Mouse (Mus musculus): ENCODE measurements around the gene H60b. TPM values are rescaled to one million over a fixed set of nuclear protein-coding genes. Genes with fewer than 3 reads are reported as not detected.
"Not testable (repeated sequence)": the region's sequence is repeated elsewhere in the genome, so short reads cannot be mapped to it uniquely, and the experiment has no call there.

H60b gene
- polyA plus RNA-seq, 1 experiment from 2014 or later, result 0.49 TPM

GRCm38 (mm10) chr10:22163705-22164583 is 5.6 kb downstream of the H60b start:
- H3K9ac ChIP-seq (ENCODE audit: low read length); H3K4me1 ChIP-seq (ENCODE audit: control insufficient read depth, insufficient read depth, low read length); H3K36me3 ChIP-seq (ENCODE audit: control insufficient read depth, insufficient read depth, low read length); H3K27ac ChIP-seq (ENCODE audit: low read length); H3K27me3 ChIP-seq (ENCODE audit: control insufficient read depth, insufficient read depth, low read length); H3K9me3 ChIP-seq (replicated peaks; ENCODE audit: control insufficient read depth, low read length): not testable (repeated sequence)
- H3K4me3 ChIP-seq (replicated peaks; ENCODE audit: low read length), result peak overlapping the region; percentile 6; the same call in 1 of the 2 replicates
- ATAC-seq (ENCODE audit: insufficient read depth, low FRiP score), result 0 out of 2 replicates have a peak, but pooled peaks have one; percentile 53
- WGBS, result 39% methylated on average over 14 of the region's 16 CpGs
- peak overlapping the region; percentile 40 for H3K4me2 ChIP-seq (ENCODE audit: low read depth, low read length)

- ATAC-seq (ENCODE audit: insufficient read depth, low FRiP score); H3K9me3 ChIP-seq (replicated peaks; ENCODE audit: control insufficient read depth, low read length); H3K4me3 ChIP-seq (replicated peaks; ENCODE audit: low read length); H3K4me2 ChIP-seq (ENCODE audit: low read depth, low read length); H3K4me1 ChIP-seq (ENCODE audit: control insufficient read depth, insufficient read depth, low read length); H3K9ac ChIP-seq (ENCODE audit: low read length); H3K36me3 ChIP-seq (ENCODE audit: control insufficient read depth, insufficient read depth, low read length); H3K27ac ChIP-seq (ENCODE audit: low read length); H3K27me3 ChIP-seq (ENCODE audit: control insufficient read depth, insufficient read depth, low read length): not testable (repeated sequence)
- 59% methylated on average over 5 of the region's 5 CpGs for WGBS
These were observed 7.1 kb downstream of the H60b start for GRCm38 (mm10) chr10:22165328-22166003.

- H3K4me2 ChIP-seq (ENCODE audit: low read depth, low read length); H3K27ac ChIP-seq (ENCODE audit: low read length); H3K27me3 ChIP-seq (ENCODE audit: control insufficient read depth, insufficient read depth, low read length); H3K9me3 ChIP-seq (replicated peaks; ENCODE audit: control insufficient read depth, low read length); H3K4me1 ChIP-seq (ENCODE audit: control insufficient read depth, insufficient read depth, low read length); H3K9ac ChIP-seq (ENCODE audit: low read length); ATAC-seq (ENCODE audit: insufficient read depth, low FRiP score); H3K4me3 ChIP-seq (replicated peaks; ENCODE audit: low read length); H3K36me3 ChIP-seq (ENCODE audit: control insufficient read depth, insufficient read depth, low read length): not testable (repeated sequence)
- WGBS, result 62% methylated on average over 2 of the region's 2 CpGs
These were observed 7.6 kb downstream of the H60b start for GRCm38 (mm10) chr10:22166025-22166424.

- H3K36me3 ChIP-seq (ENCODE audit: control insufficient read depth, insufficient read depth, low read length); H3K9ac ChIP-seq (ENCODE audit: low read length); H3K4me2 ChIP-seq (ENCODE audit: low read depth, low read length); ATAC-seq (ENCODE audit: insufficient read depth, low FRiP score); H3K4me1 ChIP-seq (ENCODE audit: control insufficient read depth, insufficient read depth, low read length); H3K4me3 ChIP-seq (replicated peaks; ENCODE audit: low read length); H3K9me3 ChIP-seq (replicated peaks; ENCODE audit: control insufficient read depth, low read length); H3K27me3 ChIP-seq (ENCODE audit: control insufficient read depth, insufficient read depth, low read length); H3K27ac ChIP-seq (ENCODE audit: low read length): not testable (repeated sequence)
- WGBS, result 81% methylated on average over 1 of the region's 1 CpGs
These were observed 8.7 kb downstream of the H60b start for GRCm38 (mm10) chr10:22167061-22167460.

- H3K27ac ChIP-seq (ENCODE audit: low read length); H3K27me3 ChIP-seq (ENCODE audit: control insufficient read depth, insufficient read depth, low read length); ATAC-seq (ENCODE audit: insufficient read depth, low FRiP score); H3K36me3 ChIP-seq (ENCODE audit: control insufficient read depth, insufficient read depth, low read length); H3K4me3 ChIP-seq (replicated peaks; ENCODE audit: low read length); H3K4me2 ChIP-seq (ENCODE audit: low read depth, low read length); H3K9me3 ChIP-seq (replicated peaks; ENCODE audit: control insufficient read depth, low read length); H3K9ac ChIP-seq (ENCODE audit: low read length); H3K4me1 ChIP-seq (ENCODE audit: control insufficient read depth, insufficient read depth, low read length): not testable (repeated sequence)
These were observed 10.7 kb downstream of the H60b start for GRCm38 (mm10) chr10:22169116-22169515.

GRCm38 (mm10) chr10:22172431-22173334 is 14.3 kb downstream of the H60b start:
- peak overlapping the region; percentile 41; the same call in 1 of the 2 replicates for H3K4me2 ChIP-seq (ENCODE audit: low read depth, low read length)
- not testable (repeated sequence) for H3K4me1 ChIP-seq (ENCODE audit: control insufficient read depth, insufficient read depth, low read length); H3K27ac ChIP-seq (ENCODE audit: low read length); H3K9ac ChIP-seq (ENCODE audit: low read length); H3K9me3 ChIP-seq (replicated peaks; ENCODE audit: control insufficient read depth, low read length); H3K27me3 ChIP-seq (ENCODE audit: control insufficient read depth, insufficient read depth, low read length); H3K36me3 ChIP-seq (ENCODE audit: control insufficient read depth, insufficient read depth, low read length)
- peak; percentile 21; the same call in 1 of the 2 replicates for ATAC-seq (ENCODE audit: insufficient read depth, low FRiP score)
- 37% methylated on average over 4 of the region's 5 CpGs for WGBS
- H3K4me3 ChIP-seq (replicated peaks; ENCODE audit: low read length), result peak overlapping the region; percentile 16; the same call in 1 of the 2 replicates

- H3K27me3 ChIP-seq (ENCODE audit: control insufficient read depth, insufficient read depth, low read length); H3K9ac ChIP-seq (ENCODE audit: low read length); H3K27ac ChIP-seq (ENCODE audit: low read length); H3K4me1 ChIP-seq (ENCODE audit: control insufficient read depth, insufficient read depth, low read length); H3K36me3 ChIP-seq (ENCODE audit: control insufficient read depth, insufficient read depth, low read length); H3K9me3 ChIP-seq (replicated peaks; ENCODE audit: control insufficient read depth, low read length): not testable (repeated sequence)
- ATAC-seq (ENCODE audit: insufficient read depth, low FRiP score), result peak; percentile 82
- H3K4me3 ChIP-seq (replicated peaks; ENCODE audit: low read length), result peak overlapping the region; percentile 16; the same call in 1 of the 2 replicates
- 19% methylated on average over 11 of the region's 17 CpGs for WGBS
- H3K4me2 ChIP-seq (ENCODE audit: low read depth, low read length), result peak overlapping the region; percentile 41; the same call in 1 of the 2 replicates
These were observed 15.2 kb downstream of the H60b start for GRCm38 (mm10) chr10:22173335-22174189.

GRCm38 (mm10) chr10:22174190-22174487 is 15.8 kb downstream of the H60b start:
- 81% methylated on average over 2 of the region's 2 CpGs for WGBS

More at GRCm38 (mm10) chr10:22174190-22174487, 15.8 kb downstream of the H60b start:
- not testable (repeated sequence) for H3K4me2 ChIP-seq (ENCODE audit: low read depth, low read length); H3K4me3 ChIP-seq (replicated peaks; ENCODE audit: low read length); ATAC-seq (ENCODE audit: insufficient read depth, low FRiP score); H3K27ac ChIP-seq (ENCODE audit: low read length); H3K27me3 ChIP-seq (ENCODE audit: control insufficient read depth, insufficient read depth, low read length); H3K9ac ChIP-seq (ENCODE audit: low read length); H3K36me3 ChIP-seq (ENCODE audit: control insufficient read depth, insufficient read depth, low read length); H3K4me1 ChIP-seq (ENCODE audit: control insufficient read depth, insufficient read depth, low read length); H3K9me3 ChIP-seq (replicated peaks; ENCODE audit: control insufficient read depth, low read length)
